Mouse (Mus musculus) intestine, embryonic 15.5 days (tissue): ENCODE results near the gene Cldn12. TPM values are rescaled to one million over a fixed set of nuclear protein-coding genes. Genes with fewer than 3 reads are reported as not detected.

Source experiments
- ATAC-seq: fragments of 200-750 bp; cut with Nextera tagmentation; 2 replicates; pipeline ENCODE4 v1.8.0; 2017; ENCODE audit warnings: moderate TSS enrichment, moderate library complexity
- H3K27ac ChIP-seq: fragments of 300-500 bp; sonication (generic); 2 replicates; pipeline ENCODE4 v1.5.1; 2015; ENCODE audit warnings: mild to moderate bottlenecking, inconsistent platforms
- H3K27me3 ChIP-seq: fragments of 300-500 bp; sonication (generic); replicated peaks from 2 replicates; pipeline ENCODE4 v1.6.1; 2015; ENCODE audit warnings: inconsistent platforms
- H3K36me3 ChIP-seq: fragments of 300-500 bp; sonication (generic); 2 replicates; pipeline ENCODE4 v1.6.1; 2015; ENCODE audit warnings: inconsistent platforms
- H3K4me1 ChIP-seq: fragments of 300-500 bp; sonication (generic); replicated peaks from 2 replicates; pipeline ENCODE4 v1.6.1; 2015; ENCODE audit warnings: inconsistent platforms
- H3K4me2 ChIP-seq: fragments of 300-500 bp; sonication (generic); replicated peaks from 2 replicates; pipeline ENCODE4 v1.6.1; 2015; ENCODE audit warnings: mild to moderate bottlenecking, inconsistent platforms
- H3K4me3 ChIP-seq: fragments of 300-500 bp; sonication (generic); replicated peaks from 2 replicates; pipeline ENCODE4 v1.5.1; 2015; ENCODE audit warnings: inconsistent platforms
- H3K9ac ChIP-seq: fragments of 300-500 bp; sonication (generic); 2 replicates; pipeline ENCODE4 v1.6.1; 2015; ENCODE audit warnings: inconsistent platforms
- H3K9me3 ChIP-seq: fragments of 300-500 bp; sonication (generic); 2 replicates; pipeline ENCODE4 v1.6.1; 2016; ENCODE audit warnings: inconsistent platforms
- WGBS: fragments of 180-500 bp; shearing (Covaris S2); methylation state at CpG from one replicate; pipeline ENCODE4 v1.1.7; 2015; 5-methylcytosine and 5-hydroxymethylcytosine counted together
- polyA plus RNA-seq: library from polyadenylated mRNA; unstranded; fragments of >200 nt; fragmentation: Nextera tagmentation; extraction: Ambion mirVana; gene quantifications from 2 replicates; pipeline ENCODE4 v1.2.1, GENCODE M21; 2015

Gene Cldn12
- polyA plus RNA-seq, 1 experiment from 2014 or later, result 23.9 TPM

DNA sequence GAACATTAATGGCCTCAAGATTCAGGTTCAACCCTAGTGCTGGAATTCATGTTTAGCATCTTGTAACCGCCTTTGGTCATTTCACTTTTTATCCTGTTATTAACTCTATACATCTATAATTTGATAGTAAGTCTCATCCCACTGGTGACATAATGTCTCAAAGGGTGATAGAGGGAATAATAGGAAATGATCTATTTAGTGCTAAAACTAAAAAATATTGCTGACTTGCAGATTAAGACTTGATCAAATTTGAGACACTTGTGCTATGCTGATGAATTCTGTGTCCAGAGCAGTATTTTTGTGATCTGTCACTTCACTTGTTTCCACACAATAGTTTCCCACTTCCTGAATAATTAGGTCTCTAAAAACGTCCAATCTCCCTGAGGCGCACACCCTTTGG, 3.4 kb downstream of the Cldn12 start:
- Histone ChIP-seq H3K4me3 (no peak overlapping the region), H3K27ac (no peak overlapping the region), H3K9me3 (no peaks in the 10 kb centered on the region), H3K4me1 (no peaks in the 10 kb centered on the region), H3K9ac (no peak overlapping the region), H3K4me2 (no peak overlapping the region), H3K36me3 (0 out of 2 replicates have a peak, but pooled peaks cover 6% of the 10 kb centered on the region), H3K27me3 (no peaks in the 10 kb centered on the region)
- no peak for ATAC-seq
- WGBS, result 85% methylated on average over 3 of the region's 3 CpGs

DNA sequence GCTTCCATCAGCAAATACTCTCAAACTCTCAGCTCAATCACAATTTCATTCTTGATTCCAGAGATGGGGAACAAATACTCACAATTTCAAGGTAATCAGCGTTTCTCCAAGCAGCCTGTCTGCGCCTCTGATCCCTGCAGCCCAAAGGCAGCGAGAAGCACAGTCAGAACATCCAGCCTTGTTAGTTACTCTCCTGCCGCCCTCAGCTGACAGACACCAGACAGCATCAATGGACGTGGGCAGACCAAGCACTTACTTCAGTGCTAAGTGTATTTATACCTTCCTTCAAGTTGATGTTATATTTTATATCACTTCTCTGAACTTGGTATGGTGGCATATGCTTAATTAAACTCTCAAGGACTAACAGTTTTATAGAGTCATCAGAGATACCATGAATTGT, 3.8 kb downstream of the Cldn12 start:
- ATAC-seq, result no peak
- WGBS, result 79% methylated on average over 5 of the region's 5 CpGs
- no peak overlapping the region for H3K4me2 ChIP-seq

DNA sequence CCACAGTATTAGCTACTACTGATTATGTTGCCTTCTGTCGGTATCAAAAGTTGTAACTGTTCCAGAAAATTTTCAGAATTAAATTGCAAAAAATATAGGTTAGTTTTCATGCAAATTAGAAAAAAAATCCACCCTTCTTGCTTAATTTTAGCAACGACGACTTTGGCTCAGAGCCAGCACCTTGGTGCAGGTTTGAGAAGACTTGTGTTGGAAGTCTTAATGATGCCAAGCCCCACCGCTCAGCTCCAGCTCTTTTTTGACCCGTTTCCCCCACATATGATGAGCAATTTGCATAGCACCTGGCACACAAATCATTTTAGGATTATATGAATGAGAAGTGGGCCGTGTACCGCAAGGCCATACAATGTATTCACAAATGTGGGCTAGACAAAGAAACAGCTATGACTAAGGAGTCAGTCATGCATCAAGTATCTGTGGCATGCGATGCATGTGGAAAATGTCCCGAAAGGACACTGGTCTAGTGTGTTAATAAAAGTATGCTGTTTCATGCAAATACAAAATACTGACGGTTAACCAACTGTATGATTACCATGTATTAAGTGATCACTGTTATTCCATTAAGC, 4.4 kb downstream of the Cldn12 start:
- no peaks in the 10 kb centered on the region for H3K27me3 ChIP-seq
- no peak overlapping the region for H3K27ac ChIP-seq
- H3K4me2 ChIP-seq, result no peak overlapping the region
- no peak overlapping the region for H3K4me3 ChIP-seq
- no peaks in the 10 kb centered on the region for H3K9me3 ChIP-seq
- ATAC-seq, result no peak
- H3K36me3 ChIP-seq, result 0 out of 2 replicates have a peak, but pooled peaks cover 6% of the 10 kb centered on the region
- H3K4me1 ChIP-seq, result no peaks in the 10 kb centered on the region
- H3K9ac ChIP-seq, result no peak overlapping the region
- 81% methylated on average over 10 of the region's 10 CpGs for WGBS

More for the DNA sequence above, 3.8 kb downstream of the Cldn12 start:
- Histone ChIP-seq H3K4me3 (no peak overlapping the region), H3K27ac (no peak overlapping the region), H3K9ac (no peak overlapping the region), H3K36me3 (0 out of 2 replicates have a peak, but pooled peaks cover 6% of the 10 kb centered on the region), H3K27me3 (no peaks in the 10 kb centered on the region), H3K9me3 (no peaks in the 10 kb centered on the region), H3K4me1 (no peaks in the 10 kb centered on the region)

DNA sequence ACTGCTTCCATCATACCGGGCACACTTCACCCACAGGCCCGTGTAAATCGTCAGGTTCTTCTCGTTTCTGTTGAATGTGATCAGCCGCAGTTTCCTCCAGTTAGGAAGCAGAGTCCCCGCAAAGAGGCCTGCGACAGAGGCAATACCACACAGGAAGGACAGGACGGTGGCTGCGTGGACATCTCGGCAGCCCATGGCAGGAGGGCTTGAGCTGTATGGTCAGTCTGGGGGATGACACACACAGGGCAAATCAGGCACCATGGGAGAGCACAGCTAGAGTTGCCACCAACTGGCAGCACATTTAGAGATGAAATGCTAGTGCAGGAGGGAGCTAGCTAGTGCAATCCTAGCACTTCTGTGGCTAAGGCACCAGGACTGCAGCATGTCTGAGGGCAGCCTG, 6.5 kb downstream of the Cldn12 start:
- Histone ChIP-seq H3K4me3 (no peak overlapping the region), H3K9me3 (no peaks in the 10 kb centered on the region), H3K9ac (no peak overlapping the region), H3K4me2 (no peak overlapping the region), H3K4me1 (no peaks in the 10 kb centered on the region), H3K27me3 (no peaks in the 10 kb centered on the region), H3K27ac (no peak overlapping the region), H3K36me3 (0 out of 2 replicates have a peak, but pooled peaks cover 6% of the 10 kb centered on the region)
- 84% methylated on average over 10 of the region's 10 CpGs for WGBS
- ATAC-seq, result no peak

DNA sequence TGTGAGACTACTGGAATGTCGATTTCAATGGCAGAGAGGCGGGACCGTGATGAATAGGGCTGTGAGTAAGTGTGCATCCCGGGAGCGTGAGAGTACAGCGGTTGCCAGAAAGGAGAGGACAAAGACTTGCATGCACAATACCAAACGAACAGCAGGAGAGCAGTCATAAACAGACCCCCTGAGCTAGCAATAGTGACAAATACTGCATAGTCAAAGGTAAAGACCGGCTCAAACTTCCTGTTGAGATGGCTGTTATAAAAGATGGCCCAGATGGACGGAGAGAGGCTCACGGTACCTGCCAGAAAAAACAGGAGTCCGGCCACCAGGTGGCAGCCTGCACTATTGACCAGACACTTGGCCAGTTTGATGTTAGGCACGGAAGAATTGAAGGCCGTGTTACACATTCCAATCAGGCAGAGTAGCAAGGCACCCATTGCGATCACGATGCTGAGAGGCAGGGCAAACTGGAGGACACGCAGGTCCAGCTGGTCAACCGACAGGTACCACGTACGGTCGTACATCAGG, 7.0 kb downstream of the Cldn12 start:
- 54% methylated on average over 20 of the region's 20 CpGs for WGBS
- ATAC-seq, result peak; percentile 78

DNA sequence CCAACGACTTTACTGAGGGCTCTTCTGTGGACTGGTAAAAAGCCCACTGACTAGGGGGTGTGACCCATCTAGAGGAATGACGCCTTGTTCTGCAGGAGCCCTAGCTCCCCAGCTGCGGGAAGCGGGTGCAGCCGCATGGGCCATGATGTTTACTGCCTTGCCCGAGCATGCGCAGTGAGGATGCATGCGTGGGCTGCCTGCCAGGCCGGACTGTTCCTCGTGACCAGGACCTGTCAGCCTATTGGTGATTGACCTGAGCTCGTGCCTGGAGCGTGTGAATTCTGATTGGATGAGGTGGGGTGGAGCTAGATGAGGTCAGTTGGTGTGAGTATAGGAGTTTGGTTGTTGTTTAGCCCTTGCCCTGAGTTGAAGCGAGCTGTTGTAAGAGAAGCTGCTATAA, 10.3 kb downstream of the Cldn12 start:
- Histone ChIP-seq H3K4me3 (no peak overlapping the region), H3K9ac (no peak overlapping the region), H3K9me3 (no peaks in the 10 kb centered on the region), H3K36me3 (0 out of 2 replicates have a peak, but pooled peaks cover 3% of the 10 kb centered on the region), H3K27ac (no peak overlapping the region), H3K4me2 (no peak overlapping the region), H3K27me3 (no peaks in the 10 kb centered on the region), H3K4me1 (no peaks in the 10 kb centered on the region)
- ATAC-seq, result no peak
- WGBS, result 87% methylated on average over 13 of the region's 13 CpGs

More for the DNA sequence above, 7.0 kb downstream of the Cldn12 start:
- no peak overlapping the region for H3K9ac ChIP-seq
- no peaks in the 10 kb centered on the region for H3K27me3 ChIP-seq
- H3K4me3 ChIP-seq, result no peak overlapping the region
- no peaks in the 10 kb centered on the region for H3K4me1 ChIP-seq
- H3K9me3 ChIP-seq, result no peaks in the 10 kb centered on the region
- H3K27ac ChIP-seq, result no peak overlapping the region
- H3K36me3 ChIP-seq, result 0 out of 2 replicates have a peak, but pooled peaks cover 6% of the 10 kb centered on the region
- H3K4me2 ChIP-seq, result no peak overlapping the region

DNA sequence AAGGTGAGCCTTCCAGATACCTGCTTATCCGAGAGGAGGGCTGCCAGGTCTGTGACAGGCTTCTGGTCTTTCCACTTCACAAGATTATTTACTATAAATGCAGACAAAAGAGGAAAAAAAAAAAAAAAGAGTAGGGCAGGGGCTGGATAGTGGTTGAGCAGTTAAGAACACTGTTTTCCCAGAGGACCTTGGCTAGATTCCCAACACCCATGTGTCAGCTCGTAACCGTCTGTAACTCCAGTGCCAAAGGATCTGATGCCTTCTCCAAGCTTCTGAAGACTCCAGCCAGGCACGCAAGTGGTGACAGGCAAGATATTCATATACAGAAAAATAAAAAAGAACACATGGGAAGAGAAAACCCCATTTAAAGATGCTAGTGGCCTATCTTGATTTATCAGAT, 11.4 kb downstream of the Cldn12 start:
- Histone ChIP-seq H3K4me1 (no peaks in the 10 kb centered on the region), H3K27ac (no peak overlapping the region), H3K36me3 (0 out of 2 replicates have a peak, but pooled peaks cover 3% of the 10 kb centered on the region), H3K9ac (no peak overlapping the region), H3K9me3 (no peaks in the 10 kb centered on the region), H3K27me3 (no peaks in the 10 kb centered on the region), H3K4me3 (no peak overlapping the region), H3K4me2 (no peak overlapping the region)
- WGBS, result 83% methylated on average over 4 of the region's 4 CpGs
- no peak for ATAC-seq

DNA sequence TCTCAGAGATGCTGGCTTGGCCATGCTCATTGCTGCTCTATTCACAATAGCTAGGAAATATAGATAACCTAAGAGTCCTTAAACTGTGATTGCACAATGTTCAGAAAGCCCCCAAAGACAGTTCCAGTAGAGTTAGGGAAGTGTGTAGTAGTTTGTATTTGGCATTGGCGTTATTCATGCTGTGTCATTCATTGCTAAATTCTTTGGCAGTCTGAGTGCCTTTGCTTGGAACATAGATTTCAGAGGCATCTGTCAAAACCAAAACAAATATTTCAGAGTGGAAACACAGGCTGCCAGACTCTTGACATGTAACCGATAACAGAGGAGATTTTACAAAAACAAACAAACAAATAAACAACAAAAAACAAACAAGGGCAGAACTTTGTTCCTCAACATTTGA, 13.2 kb downstream of the Cldn12 start:
- H3K27ac ChIP-seq, result no peak overlapping the region
- no peak overlapping the region for H3K4me3 ChIP-seq
- H3K27me3 ChIP-seq, result no peaks in the 10 kb centered on the region
- no peak overlapping the region for H3K9ac ChIP-seq
- 76% methylated on average over 2 of the region's 2 CpGs for WGBS
- no peak for ATAC-seq
- no peak overlapping the region for H3K4me2 ChIP-seq
- H3K4me1 ChIP-seq, result no peaks in the 10 kb centered on the region
- no peaks in the 10 kb centered on the region for H3K36me3 ChIP-seq
- H3K9me3 ChIP-seq, result no peaks in the 10 kb centered on the region

DNA sequence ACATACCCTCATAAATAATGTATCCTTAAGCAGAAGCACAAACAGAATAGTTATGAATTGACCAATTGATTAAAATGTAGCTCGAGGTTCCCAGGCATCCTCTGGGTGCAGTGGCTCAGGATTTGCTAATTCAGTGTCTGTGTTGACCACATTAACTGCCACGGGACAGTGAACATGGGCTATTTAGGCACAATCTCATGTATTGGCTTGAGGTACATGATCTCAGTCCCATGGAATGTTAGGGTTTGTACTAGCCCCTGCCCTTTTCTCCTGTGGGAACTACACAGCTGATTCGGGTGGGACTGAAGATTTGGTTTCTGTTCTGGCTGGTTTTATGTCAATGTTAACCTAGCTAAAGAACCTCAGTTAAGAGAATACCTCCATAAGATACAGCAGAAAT, 18.4 kb downstream of the Cldn12 start:
- Histone ChIP-seq H3K27ac (no peak overlapping the region), H3K9me3 (no peaks in the 10 kb centered on the region), H3K4me1 (no peaks in the 10 kb centered on the region), H3K36me3 (no peaks in the 10 kb centered on the region), H3K4me2 (no peak overlapping the region), H3K27me3 (no peaks in the 10 kb centered on the region), H3K9ac (no peak overlapping the region), H3K4me3 (no peak overlapping the region)
- ATAC-seq, result no peak
- 57% methylated on average over 3 of the region's 3 CpGs for WGBS

DNA sequence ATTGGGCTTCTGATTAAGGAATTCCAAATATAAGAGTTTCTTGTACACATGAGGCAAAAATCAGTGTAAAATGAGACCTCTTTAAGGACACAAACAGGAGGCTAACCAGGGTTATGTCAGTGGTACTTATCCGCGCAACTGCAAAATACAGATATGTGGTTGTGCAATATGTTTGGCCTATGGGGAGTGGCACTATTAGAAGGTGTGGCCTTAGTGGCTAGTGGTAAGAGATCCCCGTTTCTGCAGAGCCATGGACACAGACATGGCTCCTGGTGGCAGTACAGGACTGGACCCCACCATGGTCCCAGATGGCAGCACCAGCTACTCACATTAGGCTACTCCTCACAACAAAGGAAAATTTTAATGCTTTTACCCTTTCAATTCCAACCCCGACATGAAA, 19.7 kb downstream of the Cldn12 start:
- peak; percentile 61; the same call in 1 of the 2 replicates for ATAC-seq
- H3K4me2 ChIP-seq, result no peak overlapping the region
- H3K36me3 ChIP-seq, result no peaks in the 10 kb centered on the region

DNA sequence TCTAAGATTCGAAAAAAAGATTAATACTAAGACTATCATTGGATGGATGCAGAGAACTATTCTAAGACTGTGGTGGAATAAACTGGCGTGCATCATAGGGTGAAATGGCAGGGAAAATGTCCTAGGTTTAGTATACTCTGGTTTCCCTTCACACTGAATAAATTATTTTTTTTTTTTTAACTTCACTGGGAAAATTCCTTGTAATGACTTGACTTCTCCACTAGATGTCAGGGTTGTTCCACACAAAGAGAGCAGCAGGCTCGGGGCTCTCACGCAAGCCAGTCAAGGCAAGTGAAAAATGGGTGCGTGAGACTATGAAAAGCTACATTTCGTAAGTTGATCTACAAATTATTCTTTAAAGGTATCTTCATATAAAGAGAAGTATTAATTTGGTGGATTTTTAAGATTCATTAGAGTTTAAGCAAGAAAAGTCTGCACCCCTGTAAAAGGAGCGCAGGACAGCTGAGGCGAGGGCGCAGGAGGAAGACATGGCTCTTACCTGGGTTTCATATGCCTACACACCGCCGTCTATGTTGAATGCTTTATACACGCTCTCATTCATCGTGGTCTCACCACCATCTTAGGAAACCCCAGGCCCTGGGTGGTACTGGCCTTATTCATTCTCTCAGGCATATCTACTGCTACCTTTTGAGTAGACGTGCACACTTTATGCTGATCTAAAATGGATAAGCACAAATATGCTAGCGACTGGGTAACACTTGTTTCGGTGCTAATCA, 20.3 kb downstream of the Cldn12 start:
- WGBS, result 38% methylated on average over 16 of the region's 16 CpGs
- no peak overlapping the region for H3K27ac ChIP-seq
- no peak overlapping the region for H3K9ac ChIP-seq
- H3K4me3 ChIP-seq, result no peak overlapping the region
- H3K9me3 ChIP-seq, result no peaks in the 10 kb centered on the region
- H3K36me3 ChIP-seq, result no peaks in the 10 kb centered on the region
- 0 out of 2 replicates have a peak overlapping the region, but pooled peaks have one; percentile 3 for H3K4me2 ChIP-seq
- no peaks in the 10 kb centered on the region for H3K4me1 ChIP-seq
- ATAC-seq, result peak; percentile 70
- H3K27me3 ChIP-seq, result no peaks in the 10 kb centered on the region

More for the DNA sequence above, 19.7 kb downstream of the Cldn12 start:
- no peaks in the 10 kb centered on the region for H3K9me3 ChIP-seq
- H3K4me3 ChIP-seq, result no peak overlapping the region
- no peaks in the 10 kb centered on the region for H3K27me3 ChIP-seq
- H3K27ac ChIP-seq, result no peak overlapping the region
- no peaks in the 10 kb centered on the region for H3K4me1 ChIP-seq
- H3K9ac ChIP-seq, result no peak overlapping the region
- WGBS, result 75% methylated on average over 4 of the region's 4 CpGs

DNA sequence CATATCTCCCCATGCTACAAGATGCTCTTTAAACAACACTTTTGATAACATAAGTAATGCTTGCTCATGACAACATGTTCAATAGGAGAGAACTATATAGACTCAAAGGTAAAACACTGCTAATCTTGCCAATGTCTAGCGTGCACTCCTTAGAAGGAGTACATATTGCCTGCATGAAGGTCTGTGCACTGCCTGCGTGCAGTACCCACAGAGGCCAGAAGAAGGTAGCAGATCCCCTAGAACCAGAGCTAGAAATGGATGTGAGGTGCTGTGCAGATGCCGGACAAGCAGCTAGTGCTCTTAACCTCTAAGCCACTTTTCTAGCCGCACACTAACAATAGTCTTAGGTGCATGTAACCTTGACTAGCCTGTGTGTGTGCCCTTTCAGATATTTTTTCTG, 22.6 kb downstream of the Cldn12 start:
- Histone ChIP-seq H3K4me1 (no peaks in the 10 kb centered on the region), H3K36me3 (no peaks in the 10 kb centered on the region), H3K4me3 (no peak overlapping the region), H3K9me3 (no peaks in the 10 kb centered on the region), H3K27me3 (no peaks in the 10 kb centered on the region), H3K9ac (no peak overlapping the region), H3K4me2 (no peak overlapping the region), H3K27ac (no peak overlapping the region)
- WGBS, result 96% methylated on average over 4 of the region's 4 CpGs
- no peak for ATAC-seq
